Mouse (Mus musculus) CH12.LX (cell line): ENCODE measurements around the gene Elavl3. TPM values are rescaled to one million over a fixed set of nuclear protein-coding genes. Genes with fewer than 3 reads are reported as not detected.

Experiments used
- DNase-seq: peaks from one replicate; pipeline ENCODE4 v3.0.0-alpha.2; 2013; ENCODE audit errors: extremely low read depth
- H3K27ac ChIP-seq: 2 replicates; pipeline ENCODE4 v1.5.1; 2012; ENCODE audit warnings: low read depth, mild to moderate bottlenecking, control low read depth, moderate library complexity; ENCODE audit not compliant: insufficient read depth
- H3K27me3 ChIP-seq: replicated peaks from 2 replicates; pipeline ENCODE3; 2012; ENCODE audit warnings: inconsistent platforms
- H3K36me3 ChIP-seq, 2 experiments: replicated peaks in 1 of 2; 2 replicates each; pipeline versions ENCODE3 to v1.6.1; 2012; ENCODE audit warnings: inconsistent platforms in 1 of 2, low read length in 1 of 2, mild to moderate bottlenecking in 1 of 2, mixed read lengths in 1 of 2, moderate library complexity in 1 of 2; ENCODE audit not compliant: control insufficient read depth in 1 of 2, insufficient read depth in 1 of 2
- H3K4me1 ChIP-seq, 2 experiments: 2 replicates each; pipeline ENCODE4 v1.6.1; 2012; ENCODE audit warnings: inconsistent platforms in 1 of 2, moderate library complexity in 1 of 2; ENCODE audit not compliant: insufficient read depth in 2 of 2, control insufficient read depth in 1 of 2
- H3K4me2 ChIP-seq: 2 replicates; pipeline ENCODE4 v1.6.1; 2012; ENCODE audit warnings: low read depth, mild to moderate bottlenecking, control low read depth; ENCODE audit not compliant: poor library complexity, insufficient read depth, severe bottlenecking
- H3K4me3 ChIP-seq, 3 experiments: fragments of 150-350 bp in 1 of 3; sonication (generic) in 1 of 3; replicated peaks in 1 of 3; 2 replicates each; pipeline versions ENCODE3 to v1.5.1; 2011 to 2012; ENCODE audit warnings: low read depth in 2 of 3, low read length in 2 of 3, mild to moderate bottlenecking in 2 of 3, moderate library complexity in 2 of 3, control low read depth in 1 of 3, improper control_type of control experiment in 1 of 3, inconsistent platforms in 1 of 3, mixed read lengths in 1 of 3; ENCODE audit not compliant: poor library complexity in 1 of 3
- H3K79me2 ChIP-seq: replicated peaks from 2 replicates; pipeline ENCODE4 v1.6.1; 2012; ENCODE audit warnings: mild to moderate bottlenecking, moderate library complexity; ENCODE audit not compliant: control insufficient read depth, poor library complexity, insufficient read depth, severe bottlenecking; ENCODE audit errors: extremely low read depth
- H3K9ac ChIP-seq: 2 replicates; pipeline ENCODE4 v1.6.1; 2012; ENCODE audit warnings: low read depth, mild to moderate bottlenecking, control low read depth, moderate library complexity; ENCODE audit not compliant: insufficient read depth
- H3K9me3 ChIP-seq: replicated peaks from 2 replicates; pipeline ENCODE3; 2012; ENCODE audit warnings: low read length, inconsistent platforms, mixed read lengths
- BHLHE40 ChIP-seq: IDR thresholded peaks from 2 replicates; pipeline ENCODE4 v1.6.1; 2011; ENCODE audit warnings: mild to moderate bottlenecking, low read depth, low read length, improper control_type of control experiment
- CHD1 ChIP-seq: IDR thresholded peaks from 2 replicates; pipeline ENCODE4 v1.6.1; 2012; ENCODE audit warnings: low read depth, low read length, improper control_type of control experiment, inconsistent platforms
- CHD2 ChIP-seq: IDR thresholded peaks from 2 replicates; pipeline ENCODE4 v1.6.1; 2011; ENCODE audit warnings: low read length, improper control_type of control experiment
- CTCF ChIP-seq, 2 experiments: IDR thresholded peaks in 1 of 2; conservative IDR thresholded peaks in 1 of 2; 2 replicates each; pipeline ENCODE4 v1.5.1; 2011 to 2012; ENCODE audit warnings: low read depth in 2 of 2, low read length in 2 of 2, improper control_type of control experiment in 1 of 2, inconsistent platforms in 1 of 2, mild to moderate bottlenecking in 1 of 2, moderate library complexity in 1 of 2
- EP300 ChIP-seq: IDR thresholded peaks from 2 replicates; pipeline ENCODE4 v1.6.1; 2011; ENCODE audit warnings: low read length, improper control_type of control experiment
- ETS1 ChIP-seq: conservative IDR thresholded peaks from 2 replicates; pipeline ENCODE4 v1.6.1; 2012; ENCODE audit warnings: low read depth, mild to moderate bottlenecking, inconsistent platforms, low read length, improper control_type of control experiment, moderate library complexity
- JUN ChIP-seq: IDR thresholded peaks from 2 replicates; pipeline ENCODE4 v1.6.1; 2011; ENCODE audit warnings: low read depth, mild to moderate bottlenecking, low read length, improper control_type of control experiment, moderate library complexity; ENCODE audit not compliant: insufficient read depth
- JUND ChIP-seq: conservative IDR thresholded peaks from 2 replicates; pipeline ENCODE4 v1.6.1; 2011; ENCODE audit warnings: low read depth, low read length, improper control_type of control experiment
- KAT2A ChIP-seq: IDR thresholded peaks from 2 replicates; pipeline ENCODE4 v1.6.1; 2012; ENCODE audit warnings: low read length, improper control_type of control experiment, inconsistent platforms; ENCODE audit not compliant: insufficient replicate concordance
- MAX ChIP-seq: IDR thresholded peaks from 2 replicates; pipeline ENCODE4 v1.6.1; 2011; ENCODE audit warnings: low read length, improper control_type of control experiment
- MEF2A ChIP-seq: IDR thresholded peaks from 2 replicates; pipeline ENCODE4 v1.6.1; 2014; ENCODE audit warnings: low read depth, mild to moderate bottlenecking, inconsistent platforms, low read length, improper control_type of control experiment, borderline replicate concordance
- MXI1 ChIP-seq: IDR thresholded peaks from 2 replicates; pipeline ENCODE4 v1.6.1; 2011; ENCODE audit warnings: mild to moderate bottlenecking, low read depth, low read length, improper control_type of control experiment
- NELFE ChIP-seq: IDR thresholded peaks from 2 replicates; pipeline ENCODE4 v1.6.1; 2011; ENCODE audit warnings: low read depth, low read length, improper control_type of control experiment
- POLR2A ChIP-seq: IDR thresholded peaks from 2 replicates; pipeline ENCODE4 v1.6.1; 2011; ENCODE audit warnings: low read depth, mild to moderate bottlenecking, improper control_type of control experiment, low read length
- POLR2AphosphoS2 ChIP-seq: IDR thresholded peaks from 2 replicates; pipeline ENCODE4 v1.6.1; 2011; ENCODE audit warnings: low read depth, low read length, improper control_type of control experiment
- RAD21 ChIP-seq: IDR thresholded peaks from 2 replicates; pipeline ENCODE4 v1.6.1; 2011; ENCODE audit warnings: low read depth, mild to moderate bottlenecking, low read length, improper control_type of control experiment, moderate library complexity
- SMC3 ChIP-seq: IDR thresholded peaks from 2 replicates; pipeline ENCODE4 v1.6.1; 2011; ENCODE audit warnings: low read depth, low read length, improper control_type of control experiment
- TBP ChIP-seq: conservative IDR thresholded peaks from 2 replicates; pipeline ENCODE4 v1.6.1; 2011; ENCODE audit warnings: low read depth, low read length, improper control_type of control experiment
- USF1 ChIP-seq: IDR thresholded peaks from 2 replicates; pipeline ENCODE4 v1.6.1; 2014; ENCODE audit warnings: low read depth, mild to moderate bottlenecking, inconsistent platforms, low read length, improper control_type of control experiment
- ZC3H11A ChIP-seq: IDR thresholded peaks from 2 replicates; pipeline ENCODE4 v1.6.1; 2012; ENCODE audit warnings: low read depth, mild to moderate bottlenecking, inconsistent platforms, low read length, improper control_type of control experiment
- ZNF384 ChIP-seq: IDR thresholded peaks from 2 replicates; pipeline ENCODE4 v1.6.1; 2012; ENCODE audit warnings: low read depth, low read length, improper control_type of control experiment, inconsistent platforms
- dilution Hi-C: fragments of 300-500 bp; cut with MboI; formaldehyde crosslinking; loops from 2 replicates; pipeline ENCODE4 v1.14.3; 2020; ENCODE audit warnings: low sequenced_read_pairs; ENCODE audit not compliant: extremely low pct_unique_long_range_greater_than_20kb, extremely low pct_ligation_motif_present
- in situ Hi-C: fragments of 300-500 bp; cut with MboI; formaldehyde crosslinking; loops from 3 replicates; pipeline ENCODE4 v1.14.3; 2019; ENCODE audit warnings: low sequenced_read_pairs, low pct_ligation_motif_present, low pct_unique_long_range_greater_than_20kb, mixed read lengths
- polyA plus RNA-seq: library from polyadenylated mRNA; unstranded; fragments of >175 nt; gene quantifications from 2 replicates; pipeline ENCODE4 v1.2.1, GENCODE M21; 2012; ENCODE audit warnings: low read depth; ENCODE audit not compliant: insufficient read length
- total RNA-seq, 2 experiments: library from RNA; depleted of rRNA; stranded (reverse); fragments of 300-350 nt in 1 of 2; fragments of >200 nt in 1 of 2; gene quantifications; 2 replicates each; pipeline ENCODE4 v1.2.3; 2012 to 2014

Gene Elavl3
- total and polyA plus RNA-seq, 3 experiments: 0.04 to 0.06 TPM; not detected in 1

DNA sequence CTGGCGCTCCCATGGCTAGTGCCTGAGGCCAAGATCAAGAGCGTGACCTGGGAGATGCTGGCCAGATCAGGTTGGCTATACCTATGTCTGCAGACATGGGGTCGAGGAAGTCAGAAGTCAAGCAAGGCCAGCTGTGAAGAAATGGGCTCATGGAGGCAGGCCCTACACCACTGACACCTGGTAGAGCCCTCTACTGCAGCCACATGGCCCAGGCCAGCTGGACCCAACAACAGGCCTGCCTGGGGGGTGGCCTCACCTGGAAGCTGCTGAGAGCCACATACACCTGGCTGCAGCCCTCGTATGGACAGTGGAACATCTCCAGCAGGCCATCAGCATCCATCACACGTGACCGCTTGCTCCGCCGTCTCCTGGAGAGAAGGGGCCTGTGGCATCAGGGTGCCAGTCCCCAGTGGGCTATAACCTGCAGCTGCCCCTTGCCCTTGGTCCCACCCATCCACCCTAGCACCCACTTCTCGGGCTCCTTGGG is 5.3 kb upstream of the Elavl3 start:
- in situ Hi-C loops: no loop called here
- Histone ChIP-seq H3K9ac (no peak overlapping the region), H3K36me3 (peaks cover 42 to 68% of the 10 kb centered on the region in 2 experiments), H3K4me1 (no peaks in the 10 kb centered on the region), H3K9me3 (no peaks in the 10 kb centered on the region), H3K27ac (no peak overlapping the region), H3K79me2 (no peaks in the 10 kb centered on the region), H3K4me2 (no peak overlapping the region), H3K27me3 (no peaks in the 10 kb centered on the region), H3K4me3 (no peak overlapping the region)
- dilution Hi-C loops: no loop called here
- DNase-seq: no peak
- TF ChIP-seq ETS1 (no peak), MEF2A (no peak), CHD1 (no peak), BHLHE40 (no peak), CHD2 (no peak), POLR2AphosphoS2 (no peak), EP300 (no peak), JUND (no peak), ZNF384 (no peak), SMC3 (no peak), MXI1 (no peak)

GRCm38 (mm10) chr9:22056303-22056910 is 4.6 kb upstream of the Elavl3 start:
- H3K36me3 ChIP-seq: peaks cover 37 to 63% of the 10 kb centered on the region in 2 experiments
- no peaks in the 10 kb centered on the region for H3K27me3 ChIP-seq
- no peaks in the 10 kb centered on the region for H3K79me2 ChIP-seq
- H3K4me2 ChIP-seq: no peak overlapping the region
- no peaks in the 10 kb centered on the region for H3K9me3 ChIP-seq
- H3K9ac ChIP-seq: no peak overlapping the region
- H3K4me3 ChIP-seq: no peak overlapping the region
- in situ Hi-C loops (no loop called here), dilution Hi-C loops (no loop called here)
- H3K4me1 ChIP-seq: no peaks in the 10 kb centered on the region
- no peak overlapping the region for H3K27ac ChIP-seq
- no peak for TF ChIP-seq MAX
- no peak for TF ChIP-seq JUN
- TF ChIP-seq USF1: no peak
- no peak for TF ChIP-seq CTCF (conservative IDR thresholded peaks at IDR 0.05 in 1 of 2, IDR thresholded peaks at IDR 0.05 in 1 of 2; ENCODE audit: low read depth in 2 of 2, low read length in 2 of 2)
- TF ChIP-seq KAT2A: no peak
- no peak for TF ChIP-seq ZC3H11A
- TF ChIP-seq NELFE: no peak
- no peak for TF ChIP-seq POLR2A
- no peak for TF ChIP-seq EP300
- TF ChIP-seq RAD21: no peak
- no peak for TF ChIP-seq TBP
- TF ChIP-seq, all 38 proteins: peak for 0
- no peak for DNase-seq
